Mouse (Mus musculus) myocyte (in vitro differentiated cells): ENCODE measurements around the gene Stip1. TPM values are rescaled to one million over a fixed set of nuclear protein-coding genes. Genes with fewer than 3 reads are reported as not detected.

ENCODE experiments used
- H3K27me3 ChIP-seq: one replicate; pipeline ENCODE4 v1.6.1; 2011; ENCODE audit not compliant: control insufficient read depth, insufficient read depth, insufficient read length
- H3K36me3 ChIP-seq: one replicate; pipeline ENCODE4 v1.6.1; 2011; ENCODE audit not compliant: control insufficient read depth, insufficient read depth
- H3K4me2 ChIP-seq: one replicate; pipeline ENCODE4 v1.6.1; 2011; ENCODE audit warnings: low read depth, control low read depth
- H3K4me3 ChIP-seq: one replicate; pipeline ENCODE4 v1.5.1; 2011; ENCODE audit warnings: mild to moderate bottlenecking, control low read depth, moderate library complexity
- H3K79me2 ChIP-seq: one replicate; pipeline ENCODE4 v1.6.1; 2011; ENCODE audit not compliant: control insufficient read depth, insufficient read depth
- H3ac ChIP-seq: one replicate; pipeline ENCODE4 v1.6.1; 2011; ENCODE audit not compliant: control insufficient read depth, insufficient read length
- CEBPB ChIP-seq: IDR thresholded peaks from 2 replicates; pipeline ENCODE4 v1.6.1; 2011; ENCODE audit warnings: mild to moderate bottlenecking, moderate library complexity; ENCODE audit not compliant: poor library complexity, insufficient read depth, severe bottlenecking
- E2F4 ChIP-seq: IDR thresholded peaks from one replicate; pipeline ENCODE4 v1.6.1; 2011; ENCODE audit warnings: mild to moderate bottlenecking, control low read depth, moderate library complexity; ENCODE audit not compliant: insufficient read depth
- MAX ChIP-seq: IDR thresholded peaks from one replicate; pipeline ENCODE4 v1.6.1; 2011; ENCODE audit warnings: low read depth, mild to moderate bottlenecking, control low read depth
- MYOD1 ChIP-seq, 3 experiments: IDR thresholded peaks; one replicate each; pipeline ENCODE4 v1.6.1; 2011; ENCODE audit warnings: control low read depth in 2 of 3, low read depth in 2 of 3, mild to moderate bottlenecking in 2 of 3, moderate library complexity in 1 of 3; ENCODE audit not compliant: insufficient read length in 2 of 3, control insufficient read depth in 1 of 3
- MYOG ChIP-seq, 3 experiments: IDR thresholded peaks; one replicate each; pipeline ENCODE4 v1.6.1; 2011; ENCODE audit warnings: control low read depth in 2 of 3, low read depth in 2 of 3, mild to moderate bottlenecking in 2 of 3; ENCODE audit not compliant: insufficient read length in 2 of 3, control insufficient read depth in 1 of 3, insufficient read depth in 1 of 3
- POLR2A ChIP-seq: IDR thresholded peaks from one replicate; pipeline ENCODE4 v1.6.1; 2011; ENCODE audit warnings: low read depth, mild to moderate bottlenecking, control low read depth, moderate library complexity; ENCODE audit not compliant: insufficient read length
- POLR2AphosphoS2 ChIP-seq: IDR thresholded peaks from one replicate; pipeline ENCODE4 v1.6.1; 2011; ENCODE audit warnings: low read depth, control low read depth; ENCODE audit not compliant: insufficient read length
- REST ChIP-seq: IDR thresholded peaks from one replicate; pipeline ENCODE4 v1.6.1; 2011; ENCODE audit warnings: mild to moderate bottlenecking, control low read depth, moderate library complexity; ENCODE audit not compliant: insufficient read depth, insufficient read length
- SRF ChIP-seq: IDR thresholded peaks from one replicate; pipeline ENCODE4 v1.6.1; 2011; ENCODE audit warnings: low read depth; ENCODE audit not compliant: control insufficient read depth, insufficient read length
- TCF12 ChIP-seq: IDR thresholded peaks from one replicate; pipeline ENCODE4 v1.6.1; 2011; ENCODE audit warnings: mild to moderate bottlenecking, control low read depth; ENCODE audit not compliant: poor library complexity, insufficient read depth, severe bottlenecking
- TCF3 ChIP-seq: IDR thresholded peaks from one replicate; pipeline ENCODE4 v1.6.1; 2011; ENCODE audit warnings: low read depth, control low read depth; ENCODE audit not compliant: insufficient read length
- USF1 ChIP-seq: IDR thresholded peaks from one replicate; pipeline ENCODE4 v1.6.1; 2011; ENCODE audit warnings: low read depth, mild to moderate bottlenecking, control low read depth, moderate library complexity
- polyA plus RNA-seq: library from polyadenylated mRNA; unstranded; fragments of >200 nt; fragmentation: generic; extraction: Trizol; gene quantifications from one replicate; pipeline ENCODE4 v1.2.1, GENCODE M21; 2012; ENCODE audit warnings: missing spikeins

The Stip1 gene
- polyA plus RNA-seq, 1 experiment: 223 TPM

DNA sequence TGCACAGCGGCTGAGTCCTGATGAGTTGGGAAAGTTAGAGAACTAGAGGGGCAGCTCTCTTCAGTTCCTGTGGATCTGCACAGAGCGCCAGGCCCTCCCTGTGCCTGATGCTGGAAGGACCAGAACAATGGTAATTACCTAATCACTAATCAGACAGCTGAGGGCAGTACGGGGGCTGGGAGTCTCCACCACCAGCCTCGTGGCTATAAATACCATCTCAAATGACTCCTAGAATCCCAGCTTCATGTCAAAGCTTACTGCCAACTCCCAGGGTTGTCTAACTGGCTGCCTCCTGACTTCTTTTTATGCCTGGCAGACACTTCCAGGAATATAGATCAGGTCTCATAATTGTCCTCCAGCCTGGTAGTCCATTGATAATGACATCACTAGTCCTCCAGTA is 4.9 kb upstream of the Stip1 start:
- TF ChIP-seq MYOD1 (IDR thresholded peaks at IDR 0.05; ENCODE audit: control insufficient read depth in 1 of 3, insufficient read length in 2 of 3, low read depth in 2 of 3) (peak in 1 of 3 experiments; percentile 47), POLR2AphosphoS2 (no peak)
- no peak overlapping the region for H3K4me3 ChIP-seq
- no peaks in the 10 kb centered on the region for H3K27me3 ChIP-seq
- H3K79me2 ChIP-seq: no peaks in the 10 kb centered on the region
- no peak overlapping the region for H3ac ChIP-seq
- peak overlapping the region; percentile 8 for H3K4me2 ChIP-seq
- no peaks in the 10 kb centered on the region for H3K36me3 ChIP-seq

DNA sequence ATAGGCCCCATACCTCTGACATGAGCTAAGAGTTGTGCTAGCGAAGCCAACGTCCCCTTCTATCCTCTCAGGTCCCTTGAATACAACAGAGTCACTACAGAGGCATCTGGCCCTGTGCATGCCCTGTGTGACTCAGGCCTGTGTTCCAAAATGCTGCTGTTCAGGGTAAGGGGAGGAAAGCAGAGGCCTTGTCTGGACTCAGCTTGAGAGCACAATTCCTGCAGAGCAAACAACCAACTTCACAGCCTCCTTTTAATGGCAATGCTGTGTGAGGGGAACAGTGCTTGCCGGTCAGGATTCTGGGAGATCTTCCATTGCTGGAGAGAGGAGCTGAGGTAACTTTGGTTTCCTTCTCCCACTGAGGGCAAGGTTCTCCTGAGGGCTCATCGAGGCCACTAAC is 4.5 kb upstream of the Stip1 start:
- no peaks in the 10 kb centered on the region for H3K27me3 ChIP-seq
- no peak overlapping the region for H3ac ChIP-seq
- peaks cover 2% of the 10 kb centered on the region for H3K79me2 ChIP-seq
- H3K4me3 ChIP-seq: no peak overlapping the region
- peak overlapping the region; percentile 8 for H3K4me2 ChIP-seq
- TF ChIP-seq USF1: no peak
- no peaks in the 10 kb centered on the region for H3K36me3 ChIP-seq

DNA sequence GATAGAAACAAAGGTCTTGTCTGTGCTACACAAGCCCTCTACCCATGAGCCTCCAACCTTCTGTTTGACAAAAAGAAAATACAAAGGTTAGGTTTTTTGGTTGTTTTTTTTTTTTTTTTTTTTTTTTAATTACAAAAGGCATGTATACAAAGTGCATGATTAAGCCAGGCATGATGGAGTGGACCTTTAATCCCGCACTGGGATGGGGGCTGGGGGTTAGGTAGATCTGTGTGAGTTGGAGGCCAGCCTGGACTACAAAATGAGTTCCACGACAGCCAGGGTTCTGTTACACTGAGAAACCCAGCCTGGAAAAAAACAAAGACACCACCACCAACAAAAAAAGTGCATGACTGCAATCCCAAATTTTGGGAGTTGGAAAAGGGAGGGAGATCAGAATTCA is 1.4 kb upstream of the Stip1 start:
- H3K4me2 ChIP-seq: peak overlapping the region; percentile 72
- peak overlapping the region; percentile 58 for H3K4me3 ChIP-seq
- no peaks in the 10 kb centered on the region for H3K27me3 ChIP-seq
- H3K36me3 ChIP-seq: peaks cover 4% of the 10 kb centered on the region
- peaks cover 33% of the 10 kb centered on the region for H3K79me2 ChIP-seq
- H3ac ChIP-seq: peak overlapping the region; percentile 56
- TF ChIP-seq USF1 (no peak), SRF (no peak), E2F4 (no peak), MYOD1 (IDR thresholded peaks at IDR 0.05; ENCODE audit: control insufficient read depth in 1 of 3, insufficient read length in 2 of 3, low read depth in 2 of 3) (no peak), REST (no peak), POLR2AphosphoS2 (no peak), CEBPB (no peak), TCF3 (no peak), MAX (no peak), TCF12 (no peak), MYOG (IDR thresholded peaks at IDR 0.05; ENCODE audit: control insufficient read depth in 1 of 3, insufficient read depth in 1 of 3, insufficient read length in 2 of 3, low read depth in 2 of 3) (no peak), POLR2A (no peak)

DNA sequence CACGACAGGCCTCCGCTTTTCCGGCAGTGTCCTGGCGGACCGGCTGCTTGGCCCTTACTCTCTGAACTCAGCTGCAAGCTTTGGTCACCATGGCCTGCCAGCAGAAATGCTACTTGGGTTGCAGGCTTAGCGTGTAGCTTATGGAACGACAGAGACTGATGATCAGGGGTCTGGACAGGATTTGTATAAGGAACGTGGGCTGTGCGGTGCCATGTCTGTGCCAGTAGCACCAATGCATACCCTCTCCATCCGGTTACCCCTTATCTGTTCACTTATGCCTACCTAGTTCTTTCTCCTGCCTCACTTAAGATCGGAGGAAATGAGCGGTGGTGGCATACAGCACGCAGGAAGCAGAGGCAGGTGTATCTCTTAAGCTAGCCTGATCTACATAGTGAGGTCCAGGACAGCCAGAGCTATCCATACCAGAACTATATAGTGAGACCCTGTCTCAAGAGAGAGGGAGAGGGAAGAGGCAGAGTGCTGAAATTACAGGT is 917 bp upstream of the Stip1 start:
- TF ChIP-seq USF1: no peak
- no peak for TF ChIP-seq REST
- TF ChIP-seq MYOG (IDR thresholded peaks at IDR 0.05; ENCODE audit: control insufficient read depth in 1 of 3, insufficient read depth in 1 of 3, insufficient read length in 2 of 3, low read depth in 2 of 3): no peak
- no peak for TF ChIP-seq TCF12
- TF ChIP-seq SRF: no peak
- H3K4me2 ChIP-seq: peak overlapping the region; percentile 72
- no peaks in the 10 kb centered on the region for H3K27me3 ChIP-seq
- peak overlapping the region; percentile 56 for H3ac ChIP-seq
- peaks cover 4% of the 10 kb centered on the region for H3K36me3 ChIP-seq
- H3K79me2 ChIP-seq: peaks cover 37% of the 10 kb centered on the region
- peak overlapping the region; percentile 58 for H3K4me3 ChIP-seq

DNA sequence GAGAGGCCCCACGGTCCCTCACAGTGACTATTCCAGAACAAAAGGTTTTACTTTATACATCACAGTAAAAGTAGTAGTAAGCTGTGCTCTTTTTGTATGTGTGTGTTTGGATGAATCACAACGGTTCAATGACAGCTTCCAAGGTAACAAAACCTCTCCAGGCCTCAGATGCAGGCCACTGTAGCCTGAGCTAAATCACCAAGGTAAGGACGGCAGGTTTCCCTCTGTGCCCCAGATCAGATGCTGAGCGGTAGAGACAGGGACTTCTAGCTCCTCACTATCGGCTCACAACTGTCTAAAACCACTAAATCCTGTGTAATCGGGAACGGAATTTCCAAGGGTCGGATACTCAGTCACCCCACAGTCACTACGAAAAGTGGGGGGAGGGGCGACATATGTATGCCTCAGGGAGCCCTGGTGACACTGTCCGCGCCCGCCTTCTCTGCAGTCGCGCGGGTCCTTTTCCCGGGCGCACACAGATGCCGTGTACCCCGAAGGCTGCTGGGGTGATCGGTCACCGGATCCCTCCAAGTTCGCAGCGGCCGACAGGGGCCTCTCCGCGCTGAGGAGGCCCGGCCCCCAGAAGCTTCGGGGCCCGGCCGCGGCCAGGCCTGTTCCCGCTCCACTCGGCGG is 563 bp downstream of the Stip1 start:
- TF ChIP-seq E2F4 (no peak), POLR2AphosphoS2 (no peak), REST (no peak), TCF3 (no peak), POLR2A (no peak), MYOG (IDR thresholded peaks at IDR 0.05; ENCODE audit: control insufficient read depth in 1 of 3, insufficient read depth in 1 of 3, insufficient read length in 2 of 3, low read depth in 2 of 3) (no peak), MYOD1 (IDR thresholded peaks at IDR 0.05; ENCODE audit: control insufficient read depth in 1 of 3, insufficient read length in 2 of 3, low read depth in 2 of 3) (no peak), USF1 (no peak), CEBPB (no peak), MAX (no peak), TCF12 (no peak), SRF (no peak)
- Histone ChIP-seq H3K4me2 (peak overlapping the region; percentile 91), H3ac (peak overlapping the region; percentile 56), H3K36me3 (peaks cover 17% of the 10 kb centered on the region), H3K79me2 (peaks cover 42% of the 10 kb centered on the region), H3K4me3 (peak overlapping the region; percentile 58), H3K27me3 (no peaks in the 10 kb centered on the region)
